27 mouse cellular contexts compared by ENCODE assay signal in the genomic region with DNA sequence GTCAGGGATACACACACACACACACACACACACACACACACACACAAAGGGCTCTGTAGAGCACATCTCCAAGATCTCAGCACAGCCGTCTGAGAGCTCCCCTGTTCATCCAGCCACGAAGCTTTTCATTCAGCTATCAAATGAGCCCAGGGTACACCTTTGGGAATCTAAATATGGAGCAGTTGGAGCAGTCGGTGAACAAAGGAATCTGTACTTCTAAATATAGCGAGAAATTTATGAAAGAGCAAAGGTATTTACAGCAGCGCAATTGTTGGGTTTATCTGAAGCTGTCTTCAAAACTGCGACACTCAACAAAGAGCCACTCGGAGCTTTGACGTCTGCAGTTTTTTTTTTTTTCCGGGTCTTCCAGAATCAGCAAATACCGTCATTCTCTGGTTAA.
DNase-seq lines count a peak whose midpoint lies in the region; ATAC-seq lines count a peak whose summit lies in the region.
"Had no signal": no experiment of that assay in that cellular context is flagged by ENCODE, and none has a peak within 500 bp of the region (broad histone marks: within the 10 kb centered on the region; RNA-seq: fewer than 3 reads in every experiment).

No protein-coding gene starts in this region.

- H3K27me3 ChIP-seq in heart, embryonic 13.5 days (replicated peaks), result no peaks in the 10 kb centered on the region
- H3K27me3 ChIP-seq in heart, embryonic 10.5 days (ENCODE audit: insufficient read depth, poor library complexity, severe bottlenecking), result no peaks in the 10 kb centered on the region
- no peaks in the 10 kb centered on the region for H3K27me3 ChIP-seq in heart, embryonic 16.5 days (ENCODE audit: control insufficient read depth, insufficient read depth, low read length)
- peaks cover 3% of the 10 kb centered on the region; the same call in 1 of the 2 replicates for H3K27me3 ChIP-seq in midbrain, embryonic 11.5 days (ENCODE audit: control insufficient read depth, insufficient read depth, low read length)
- peaks cover 1% of the 10 kb centered on the region for H3K27me3 ChIP-seq in midbrain, embryonic 14.5 days (ENCODE audit: control insufficient read depth, insufficient read depth, low read length)
- H3K27me3 ChIP-seq: embryonic facial prominence, embryonic 13.5 days; forebrain, embryonic 15.5 days; hindbrain, embryonic 15.5 days had no signal

- no peak overlapping the region for H3K9ac ChIP-seq in heart, embryonic 13.5 days
- no peak overlapping the region for H3K9ac ChIP-seq in heart, embryonic 16.5 days (ENCODE audit: low read length)
- H3K9ac ChIP-seq in midbrain, embryonic 11.5 days (ENCODE audit: low read length), result no peak overlapping the region
- no peak overlapping the region for H3K9ac ChIP-seq in midbrain, embryonic 14.5 days (replicated peaks; ENCODE audit: low read length)
- H3K9ac ChIP-seq: embryonic facial prominence, embryonic 13.5 days; forebrain, embryonic 12.5 days; forebrain, embryonic 15.5 days; hindbrain, embryonic 12.5 days; hindbrain, embryonic 15.5 days had no signal

- no peak for DNase-seq in heart, embryonic 10.5 days (ENCODE audit: low spot score)
- no peak for DNase-seq in heart, adult 11 months
- peak; percentile 28 for DNase-seq in midbrain, embryonic 11.5 days (ENCODE audit: low spot score, missing footprints)
- no peak for DNase-seq in midbrain, embryonic 14.5 days
- DNase-seq: adrenal gland, adult 2 months; adrenal gland, postnatal 14 days; cerebellum, adult 11-12 months; cerebellum, adult 8-10 months; cerebellum, postnatal 10 days; cerebellum, postnatal 36 days; embryo, embryonic 11 days; gastrocnemius, adult 2 months; gastrocnemius, postnatal 14 days; heart, adult 18-20 months; kidney, adult 18-20 months; kidney, adult 9 months had no signal

- no peaks in the 10 kb centered on the region for H3K36me3 ChIP-seq in heart, embryonic 13.5 days
- H3K36me3 ChIP-seq in heart, embryonic 10.5 days, result no peaks in the 10 kb centered on the region
- H3K36me3 ChIP-seq in heart, embryonic 16.5 days (ENCODE audit: control insufficient read depth, insufficient read depth), result no peaks in the 10 kb centered on the region
- no peaks in the 10 kb centered on the region for H3K36me3 ChIP-seq in midbrain, embryonic 11.5 days (ENCODE audit: control insufficient read depth, insufficient read depth, low read length)
- no peaks in the 10 kb centered on the region for H3K36me3 ChIP-seq in midbrain, embryonic 14.5 days (ENCODE audit: control insufficient read depth, insufficient read depth, low read length)
- H3K36me3 ChIP-seq: embryonic facial prominence, embryonic 10.5 days; embryonic facial prominence, embryonic 13.5 days; forebrain, embryonic 12.5 days; forebrain, embryonic 15.5 days; hindbrain, embryonic 12.5 days; hindbrain, embryonic 15.5 days had no signal

- H3K27ac ChIP-seq in heart, embryonic 13.5 days (replicated peaks), result peak overlapping the region; percentile 70
- no peak overlapping the region; the same call in 1 of the 2 replicates for H3K27ac ChIP-seq in heart, embryonic 10.5 days
- H3K27ac ChIP-seq in heart, embryonic 16.5 days (ENCODE audit: low read length), result peak overlapping the region; percentile 48; the same call in 1 of the 2 replicates
- no peak overlapping the region for H3K27ac ChIP-seq in midbrain, embryonic 11.5 days (ENCODE audit: low read depth, low read length)
- no peak overlapping the region for H3K27ac ChIP-seq in midbrain, embryonic 14.5 days (replicated peaks; ENCODE audit: low read depth, low read length)
- H3K27ac ChIP-seq: embryonic facial prominence, embryonic 10.5 days; embryonic facial prominence, embryonic 13.5 days; forebrain, embryonic 12.5 days; forebrain, embryonic 15.5 days; gastrocnemius, adult 2 months; hindbrain, embryonic 12.5 days; hindbrain, embryonic 15.5 days had no signal

- no peak overlapping the region for H3K4me3 ChIP-seq in heart, embryonic 13.5 days
- no peak overlapping the region for H3K4me3 ChIP-seq in heart, embryonic 10.5 days
- H3K4me3 ChIP-seq in heart, embryonic 16.5 days (ENCODE audit: low read length), result no peak overlapping the region
- H3K4me3 ChIP-seq in midbrain, embryonic 11.5 days (ENCODE audit: low read depth, low read length), result no peak overlapping the region
- no peak overlapping the region for H3K4me3 ChIP-seq in midbrain, embryonic 14.5 days (replicated peaks; ENCODE audit: low read depth, low read length)
- H3K4me3 ChIP-seq: embryonic facial prominence, embryonic 10.5 days; embryonic facial prominence, embryonic 13.5 days; erythroblast, embryonic 14.5 days; forebrain, embryonic 12.5 days; forebrain, embryonic 15.5 days; gastrocnemius, adult 2 months; hindbrain, embryonic 12.5 days; hindbrain, embryonic 15.5 days had no signal

- peaks cover 33% of the 10 kb centered on the region for H3K4me1 ChIP-seq in heart, embryonic 13.5 days
- H3K4me1 ChIP-seq in heart, embryonic 10.5 days, result peaks cover 11% of the 10 kb centered on the region
- peaks cover 3% of the 10 kb centered on the region; the same call in 1 of the 2 replicates for H3K4me1 ChIP-seq in heart, embryonic 16.5 days (ENCODE audit: control insufficient read depth, insufficient read depth, low read length)
- H3K4me1 ChIP-seq in midbrain, embryonic 11.5 days (ENCODE audit: control insufficient read depth, insufficient read depth, low read length), result no peaks in the 10 kb centered on the region
- no peaks in the 10 kb centered on the region for H3K4me1 ChIP-seq in midbrain, embryonic 14.5 days (ENCODE audit: control insufficient read depth, insufficient read depth, low read length)
- H3K4me1 ChIP-seq: embryonic facial prominence, embryonic 13.5 days; forebrain, embryonic 12.5 days; hindbrain, embryonic 12.5 days; hindbrain, embryonic 15.5 days had no signal

- peaks cover 4% of the 10 kb centered on the region; the same call in 1 of the 2 replicates for H3K9me3 ChIP-seq in heart, embryonic 13.5 days
- H3K9me3 ChIP-seq in heart, embryonic 10.5 days, result 0 out of 2 replicates have a peak, but pooled peaks cover 5% of the 10 kb centered on the region
- H3K9me3 ChIP-seq in heart, embryonic 16.5 days (replicated peaks; ENCODE audit: control insufficient read depth, low read length), result peaks cover 10% of the 10 kb centered on the region
- no peaks in the 10 kb centered on the region for H3K9me3 ChIP-seq in midbrain, embryonic 11.5 days (ENCODE audit: control insufficient read depth, low read length)
- no peaks in the 10 kb centered on the region for H3K9me3 ChIP-seq in midbrain, embryonic 14.5 days (ENCODE audit: control insufficient read depth, low read length)
- H3K9me3 ChIP-seq: embryonic facial prominence, embryonic 10.5 days; forebrain, embryonic 15.5 days; hindbrain, embryonic 15.5 days had no signal

- WGBS in heart, embryonic 13.5 days, result 44% methylated on average over 10 of the region's 10 CpGs
- WGBS in heart, embryonic 10.5 days, result 56% methylated on average over 10 of the region's 10 CpGs
- WGBS in heart, embryonic 16.5 days, result 46% methylated on average over 10 of the region's 10 CpGs
- whole genome bisulfite sequencing in midbrain, embryonic 11.5 days, result 83% methylated on average over 10 of the region's 10 CpGs
- 76% methylated on average over 10 of the region's 10 CpGs for WGBS in midbrain, embryonic 14.5 days

- H3K4me2 ChIP-seq in heart, embryonic 13.5 days, result peak overlapping the region; percentile 4; the same call in 1 of the 2 replicates
- H3K4me2 ChIP-seq in heart, embryonic 16.5 days (ENCODE audit: low read depth, low read length), result peak overlapping the region; percentile 1; the same call in 1 of the 2 replicates
- no peak overlapping the region for H3K4me2 ChIP-seq in midbrain, embryonic 11.5 days
- H3K4me2 ChIP-seq in midbrain, embryonic 14.5 days (ENCODE audit: low read length), result no peak overlapping the region
- H3K4me2 ChIP-seq: embryonic facial prominence, embryonic 13.5 days; forebrain, embryonic 12.5 days; forebrain, embryonic 15.5 days; hindbrain, embryonic 12.5 days; hindbrain, embryonic 15.5 days had no signal

- no peak for ATAC-seq in heart, embryonic 13.5 days (ENCODE audit: extremely low read depth, insufficient number of reproducible peaks, low FRiP score, low TSS enrichment)
- no peak; the same call in 1 of the 2 replicates for ATAC-seq in heart, embryonic 16.5 days (replicated peaks; ENCODE audit: extremely low read depth, insufficient read depth, low FRiP score)
- no peak for ATAC-seq in midbrain, embryonic 11.5 days (ENCODE audit: low FRiP score)
- no peak for ATAC-seq in midbrain, embryonic 14.5 days (ENCODE audit: low FRiP score, low TSS enrichment)
- ATAC-seq: CD4-positive, CD25-positive, alpha-beta regulatory T cell, adult 4 months; forebrain, embryonic 15.5 days; intestine, embryonic 16.5 days had no signal

Comparison
In these comparisons a context has a peak if more than half of its experiments do, and no peak if none do; other contexts are left out.
1. H3K27ac ChIP-seq: peak in heart, embryonic 13.5 days (single experiment) and heart, embryonic 16.5 days (single experiment); none in heart, embryonic 10.5 days (single experiment), midbrain, embryonic 11.5 days (single experiment) and midbrain, embryonic 14.5 days (single experiment).
2. H3K4me2 ChIP-seq: peak in heart, embryonic 13.5 days (single experiment) and heart, embryonic 16.5 days (single experiment); none in midbrain, embryonic 11.5 days (single experiment) and midbrain, embryonic 14.5 days (single experiment).